Mouse (Mus musculus) heart, embryonic 14.5 days (tissue): Measurements from ENCODE around the gene Fubp1. TPM values are rescaled to one million over a fixed set of nuclear protein-coding genes. Genes with fewer than 3 reads are reported as not detected.
"Not testable (repeated sequence)": the region's sequence is repeated elsewhere in the genome, so short reads cannot be mapped to it uniquely, and the experiment has no call there.

Experiments
- ATAC-seq: fragments of 200-750 bp; cut with Nextera tagmentation; 2 replicates; pipeline ENCODE4 v1.8.0; 2017; ENCODE audit warnings: low read depth, moderate TSS enrichment; ENCODE audit not compliant: insufficient number of reproducible peaks, insufficient read depth, low FRiP score
- H3K27ac ChIP-seq, 2 experiments: fragments of 200-500 bp in 1 of 2; fragments of 300-500 bp in 1 of 2; sonication (generic) in 1 of 2; replicated peaks in 1 of 2; 2 replicates each; pipeline ENCODE4 v1.5.1; 2012 to 2014; ENCODE audit warnings: low read depth in 2 of 2, low read length in 2 of 2, control low read depth in 1 of 2, mild to moderate bottlenecking in 1 of 2, mixed read lengths in 1 of 2; ENCODE audit not compliant: control insufficient read depth in 1 of 2, insufficient read depth in 1 of 2
- H3K27me3 ChIP-seq: fragments of 300-500 bp; sonication (generic); 2 replicates; pipeline ENCODE4 v1.6.1; 2014; ENCODE audit warnings: mild to moderate bottlenecking, low read length, control low read depth; ENCODE audit not compliant: control insufficient read depth, insufficient read depth
- H3K36me3 ChIP-seq: fragments of 300-500 bp; sonication (generic); 2 replicates; pipeline ENCODE4 v1.6.1; 2014; ENCODE audit warnings: mild to moderate bottlenecking, control low read depth, low read length, mixed read lengths; ENCODE audit not compliant: control insufficient read depth, insufficient read depth
- H3K4me1 ChIP-seq, 2 experiments: fragments of 200-500 bp in 1 of 2; fragments of 300-500 bp in 1 of 2; sonication (generic) in 1 of 2; 2 replicates each; pipeline ENCODE4 v1.6.1; 2012 to 2014; ENCODE audit warnings: low read length in 2 of 2, control low read depth in 1 of 2, mixed read lengths in 1 of 2; ENCODE audit not compliant: control insufficient read depth in 2 of 2, insufficient read depth in 2 of 2
- H3K4me2 ChIP-seq: fragments of 300-500 bp; sonication (generic); 2 replicates; pipeline ENCODE4 v1.6.1; 2014; ENCODE audit warnings: mild to moderate bottlenecking, low read length
- H3K4me3 ChIP-seq, 2 experiments: fragments of 200-500 bp in 1 of 2; fragments of 300-500 bp in 1 of 2; sonication (generic) in 1 of 2; 2 replicates each; pipeline ENCODE4 v1.5.1; 2012 to 2014; ENCODE audit warnings: low read length in 2 of 2, mild to moderate bottlenecking in 2 of 2, control low read depth in 1 of 2, low read depth in 1 of 2, moderate library complexity in 1 of 2; ENCODE audit not compliant: control insufficient read depth in 1 of 2, insufficient read depth in 1 of 2
- H3K9ac ChIP-seq: fragments of 300-500 bp; sonication (generic); 2 replicates; pipeline ENCODE4 v1.6.1; 2014; ENCODE audit warnings: mild to moderate bottlenecking, low read length
- H3K9me3 ChIP-seq: fragments of 300-500 bp; sonication (generic); 2 replicates; pipeline ENCODE4 v1.6.1; 2016; ENCODE audit warnings: low read length, control low read depth; ENCODE audit not compliant: control insufficient read depth
- WGBS: fragments of 180-500 bp; shearing (Covaris S2); extraction: QIAGEN DNeasy Blood & Tissue Kit; methylation state at CpG from one replicate; pipeline ENCODE4 v1.1.7; 2014; 5-methylcytosine and 5-hydroxymethylcytosine counted together
- polyA plus RNA-seq: library from polyadenylated mRNA; unstranded; fragments of >200 nt; fragmentation: Nextera tagmentation; extraction: Ambion mirVana; gene quantifications from 2 replicates; pipeline ENCODE4 v1.2.1, GENCODE M21; 2014

The Fubp1 gene
- polyA plus RNA-seq, 1 experiment from 2014 or later = 113 TPM

GRCm38 (mm10) chr3:152259409-152259808, 49.2 kb downstream of the Fubp1 start:
- peaks cover 7 to 43% of the 10 kb centered on the region in 2 experiments for H3K4me1 ChIP-seq
- 19% methylated on average over 7 of the region's 9 CpGs for WGBS
- not testable (repeated sequence) for ATAC-seq, H3K4me3 ChIP-seq, H3K9me3 ChIP-seq, H3K27me3 ChIP-seq
- H3K9ac ChIP-seq = peak overlapping the region; percentile 69
- H3K4me2 ChIP-seq = peak overlapping the region; percentile 88
- H3K36me3 ChIP-seq = peaks cover 48% of the 10 kb centered on the region
- H3K27ac ChIP-seq = peak overlapping the region; percentile 41 to 100

DNA sequence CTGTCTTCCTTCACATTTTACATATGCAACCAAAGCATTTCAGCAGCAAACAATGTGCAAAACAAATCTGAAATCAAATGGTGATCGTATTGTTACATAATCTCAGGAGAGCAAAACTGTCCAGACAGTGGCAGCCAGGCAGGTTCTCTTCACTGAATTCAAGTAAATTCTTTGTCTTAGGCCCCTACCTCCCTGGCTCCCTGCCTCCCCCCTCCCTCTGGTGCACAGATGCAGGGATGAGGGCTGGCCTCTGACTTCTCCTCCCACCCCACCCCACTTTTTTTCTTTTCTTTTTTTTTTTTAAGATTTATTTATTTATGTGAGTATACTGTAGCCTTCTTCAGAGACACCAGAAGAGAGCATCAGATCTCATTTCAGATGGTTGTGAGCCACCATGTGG, 50.1 kb downstream of the Fubp1 start:
- Histone ChIP-seq H3K36me3 (peaks cover 38% of the 10 kb centered on the region), H3K27me3 (no peaks in the 10 kb centered on the region), H3K4me1 (peaks cover 7 to 43% of the 10 kb centered on the region in 2 experiments), H3K9ac (peak overlapping the region; percentile 69), H3K4me3 (peak overlapping the region in 1 of 2 experiments; percentile 6; a peak in 1 of 4 replicates), H3K27ac (peak overlapping the region; percentile 41 to 100), H3K9me3 (no peaks in the 10 kb centered on the region), H3K4me2 (peak overlapping the region; percentile 88)
- no peak for ATAC-seq
- WGBS = 71% methylated on average over 1 of the region's 1 CpGs

GRCm38 (mm10) chr3:152261436-152261835, 51.2 kb downstream of the Fubp1 start:
- WGBS = 8% methylated on average over 8 of the region's 8 CpGs
- Histone ChIP-seq H3K9ac (peak overlapping the region; percentile 99), H3K36me3 (peaks cover 36% of the 10 kb centered on the region), H3K27ac (peak overlapping the region; percentile 99 to 100), H3K27me3 (no peaks in the 10 kb centered on the region), H3K4me1 (peaks cover 10 to 46% of the 10 kb centered on the region in 2 experiments), H3K4me3 (peak overlapping the region; percentile 44 to 78), H3K4me2 (peak overlapping the region; percentile 88), H3K9me3 (no peaks in the 10 kb centered on the region)
- ATAC-seq = no peak

GRCm38 (mm10) chr3:152261948-152262347, 51.7 kb downstream of the Fubp1 start:
- peaks cover 36% of the 10 kb centered on the region for H3K36me3 ChIP-seq
- peak; percentile 51; the same call in 1 of the 2 replicates for ATAC-seq
- H3K27me3 ChIP-seq = no peaks in the 10 kb centered on the region
- H3K9me3 ChIP-seq = no peaks in the 10 kb centered on the region
- peak overlapping the region; percentile 88 for H3K4me2 ChIP-seq
- peak overlapping the region; percentile 99 for H3K9ac ChIP-seq
- WGBS = 1% methylated on average over 8 of the region's 8 CpGs
- peaks cover 13 to 48% of the 10 kb centered on the region in 2 experiments for H3K4me1 ChIP-seq
- H3K4me3 ChIP-seq = peak overlapping the region; percentile 44 to 78
- peak overlapping the region; percentile 99 to 100 for H3K27ac ChIP-seq

DNA sequence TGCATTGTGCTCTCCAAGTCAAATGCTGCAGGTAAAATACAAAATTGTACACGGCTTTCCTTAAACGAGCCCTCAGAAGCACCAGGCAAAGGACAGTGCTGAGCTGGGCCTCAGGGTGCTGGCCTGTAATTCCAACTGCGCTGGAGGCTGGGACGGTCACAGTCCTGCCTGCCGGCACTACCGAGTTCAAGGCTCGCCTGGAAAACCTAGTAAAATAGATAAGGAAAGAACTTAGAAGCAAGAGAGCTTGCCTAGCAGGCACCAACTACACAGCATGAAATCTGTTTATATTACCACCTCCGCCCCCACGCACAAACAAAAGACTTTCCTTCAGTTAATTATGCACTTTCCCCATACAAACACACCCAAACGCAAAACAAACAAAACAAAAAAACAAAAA, 54.2 kb downstream of the Fubp1 start:
- H3K27ac ChIP-seq = peak overlapping the region; percentile 99 to 100
- H3K4me1 ChIP-seq = peaks cover 18 to 45% of the 10 kb centered on the region in 2 experiments
- WGBS = 25% methylated on average over 10 of the region's 10 CpGs
- H3K4me2 ChIP-seq = peak overlapping the region; percentile 88
- H3K27me3 ChIP-seq = no peaks in the 10 kb centered on the region
- H3K9ac ChIP-seq = peak overlapping the region; percentile 99
- peaks cover 23% of the 10 kb centered on the region; the same call in 1 of the 2 replicates for H3K36me3 ChIP-seq
- no peak for ATAC-seq
- peak overlapping the region; percentile 75 to 78 for H3K4me3 ChIP-seq
- no peaks in the 10 kb centered on the region for H3K9me3 ChIP-seq

DNA sequence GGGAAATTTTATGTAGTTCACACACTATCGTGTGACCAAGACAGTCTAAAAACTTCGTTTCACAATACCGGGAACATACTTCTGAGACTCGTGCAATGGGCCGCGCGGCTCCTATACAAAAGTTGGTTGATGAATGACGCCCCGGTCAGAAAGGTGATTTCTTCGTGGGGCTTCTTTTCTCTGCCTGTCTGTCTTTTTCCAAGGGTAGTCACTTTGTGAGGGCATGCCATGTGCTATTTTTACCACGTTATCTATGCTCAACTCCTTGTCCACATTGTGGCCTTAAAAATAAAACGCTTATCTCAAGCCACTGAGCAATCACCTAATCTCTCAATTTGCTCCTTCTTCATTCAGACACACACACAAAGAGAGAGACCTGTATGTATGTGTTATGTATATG, 54.6 kb downstream of the Fubp1 start:
- H3K4me1 ChIP-seq = peaks cover 17 to 42% of the 10 kb centered on the region in 2 experiments
- peak overlapping the region; percentile 75 to 78 for H3K4me3 ChIP-seq
- no peaks in the 10 kb centered on the region for H3K27me3 ChIP-seq

DNA sequence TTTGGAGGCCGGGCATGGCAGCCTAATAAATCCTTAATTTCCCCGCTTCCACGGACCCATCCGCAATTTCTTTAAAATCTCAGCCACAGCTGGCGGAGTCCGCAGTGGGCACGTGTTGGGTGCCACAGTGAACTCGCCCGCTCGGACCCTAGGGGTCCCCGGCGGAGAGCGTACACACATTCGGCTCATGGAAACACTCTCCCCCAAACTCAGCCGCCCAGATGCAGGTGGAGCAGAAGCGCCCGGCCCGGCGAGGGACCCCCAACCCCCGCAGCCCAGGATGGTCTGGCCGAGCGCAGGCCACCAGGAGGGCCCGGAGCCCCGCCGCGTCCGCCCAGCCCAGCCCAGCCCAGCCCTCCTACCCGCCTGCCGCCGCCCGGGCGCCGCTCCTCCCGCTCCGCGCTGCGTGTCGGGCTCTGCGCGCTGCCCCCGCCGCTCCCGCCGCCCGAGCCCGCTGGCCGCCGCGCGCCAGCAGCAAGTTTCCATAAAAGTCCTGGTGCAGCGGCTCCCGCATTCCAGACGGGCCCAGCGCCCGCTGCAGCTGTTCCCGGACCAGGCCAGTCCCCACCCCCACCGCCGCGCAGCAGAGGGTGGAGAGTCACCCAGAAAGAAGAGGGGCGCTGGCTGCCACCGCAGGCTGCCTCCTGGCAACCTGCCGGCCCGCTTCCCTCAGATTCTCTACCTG, 55.3 kb downstream of the Fubp1 start:
- H3K27ac ChIP-seq = peak overlapping the region; percentile 99 to 100
- peak overlapping the region; percentile 99 for H3K9ac ChIP-seq
- H3K9me3 ChIP-seq = no peaks in the 10 kb centered on the region
- peak overlapping the region; percentile 88 for H3K4me2 ChIP-seq
- H3K27me3 ChIP-seq = no peaks in the 10 kb centered on the region
- peaks cover 15 to 36% of the 10 kb centered on the region in 2 experiments for H3K4me1 ChIP-seq
- WGBS = under 1% methylated on average over 63 of the region's 63 CpGs
- peak overlapping the region; percentile 75 to 78 for H3K4me3 ChIP-seq
- peaks cover 16% of the 10 kb centered on the region; the same call in 1 of the 2 replicates for H3K36me3 ChIP-seq
- ATAC-seq = peak; percentile 82

More for the DNA sequence above, 54.6 kb downstream of the Fubp1 start:
- 22% methylated on average over 12 of the region's 12 CpGs for WGBS
- peak overlapping the region; percentile 99 for H3K9ac ChIP-seq
- H3K9me3 ChIP-seq = no peaks in the 10 kb centered on the region
- peaks cover 22% of the 10 kb centered on the region; the same call in 1 of the 2 replicates for H3K36me3 ChIP-seq
- H3K4me2 ChIP-seq = peak overlapping the region; percentile 88
- H3K27ac ChIP-seq = peak overlapping the region; percentile 99 to 100
- no peak for ATAC-seq
